Mouse (Mus musculus): Measurements from ENCODE around the gene Coro6. TPM values are rescaled to one million over a fixed set of nuclear protein-coding genes. Genes with fewer than 3 reads are reported as not detected.

Coro6 gene
- total and polyA plus RNA-seq, 3 experiments, result 0.04 to 0.18 TPM; not detected in 1

DNA sequence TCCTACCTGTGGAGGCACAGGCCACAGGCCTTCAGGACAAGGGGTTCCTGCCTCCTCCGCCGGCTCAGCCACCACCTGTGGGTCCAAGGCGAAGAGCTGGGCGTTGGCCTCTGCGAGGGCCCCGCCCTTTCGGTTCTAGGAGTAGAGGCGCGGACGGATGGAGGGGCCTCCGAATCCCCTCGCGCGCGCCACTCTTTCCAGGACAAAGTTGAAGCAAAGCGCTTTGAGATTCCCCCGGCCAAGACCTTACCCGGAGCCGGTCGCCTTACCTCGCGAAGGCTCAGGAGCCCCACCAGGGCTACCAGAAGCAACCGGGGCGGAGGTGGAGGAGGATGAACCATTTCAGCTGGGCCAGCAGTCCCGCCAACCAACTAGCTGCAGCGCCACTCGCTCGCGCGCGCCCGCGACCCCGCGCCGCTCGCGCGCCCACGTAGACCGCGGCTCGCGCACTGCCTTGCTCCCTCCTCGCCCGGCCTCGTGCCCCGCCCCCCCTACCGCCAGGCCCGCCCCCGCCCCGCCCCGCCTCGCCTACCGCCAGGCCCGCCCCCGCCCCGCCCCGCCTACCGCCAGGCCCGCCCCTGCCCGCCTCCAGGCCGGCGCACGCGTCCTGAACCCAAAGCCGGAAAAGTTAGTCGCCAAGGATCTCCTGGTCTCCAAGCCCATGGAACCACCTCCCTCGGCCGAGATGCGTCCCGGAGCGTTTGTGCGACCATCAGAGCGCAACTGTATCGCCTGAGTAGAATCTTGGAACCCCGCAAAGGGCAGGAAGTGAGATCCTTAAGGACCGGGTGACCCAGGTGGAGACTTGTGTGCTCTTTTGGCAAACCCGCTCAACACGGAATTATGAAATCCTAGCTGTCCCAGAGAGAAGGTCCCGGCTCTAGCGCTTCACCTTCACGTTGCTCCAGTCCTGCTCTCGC lies 50.9 kb downstream of the Coro6 start:
- Histone ChIP-seq H3K4me1 (ENCODE audit: control insufficient read depth in 1 of 2, insufficient read depth in 2 of 2, low read length in 2 of 2) (peaks cover 2 to 21% of the 10 kb centered on the region in 2 experiments; a peak in 3 of 4 replicates), H3K79me2 (ENCODE audit: control insufficient read depth, insufficient read depth, low read length, poor library complexity) (peaks cover 2% of the 10 kb centered on the region; the same call in 1 of the 2 replicates), H3K4me3 (ENCODE audit: control insufficient read depth in 1 of 2, insufficient read depth in 1 of 2, low read depth in 2 of 2, low read length in 2 of 2) (peak overlapping the region; percentile 86 to 99), H3K9ac (ENCODE audit: control insufficient read depth, low read depth, low read length, poor library complexity, severe bottlenecking) (peak overlapping the region; percentile 84), H3K27ac (ENCODE audit: control insufficient read depth, low read depth, low read length) (peak overlapping the region; percentile 43), H3K9me3 (replicated peaks; ENCODE audit: insufficient read depth, low read length) (no peaks in the 10 kb centered on the region), H3K27me3 (ENCODE audit: control insufficient read depth in 1 of 2, insufficient read depth in 2 of 2, low read length in 2 of 2) (no peaks in the 10 kb centered on the region), H3K36me3 (ENCODE audit: control insufficient read depth in 1 of 2, insufficient read depth in 2 of 2, low read length in 2 of 2) (peaks cover 0 to 8% of the 10 kb centered on the region in 2 experiments; a peak in 2 of 4 replicates)
- DNase-seq (ENCODE audit: low read depth, low spot score), result peak; percentile 94
- peak; percentile 73 for TF ChIP-seq SIN3A (IDR thresholded peaks at IDR 0.05; ENCODE audit: low read length)
- no peak for TF ChIP-seq ZNF384 (IDR thresholded peaks at IDR 0.05; ENCODE audit: low read depth, low read length)
- TF ChIP-seq TAL1 (IDR thresholded peaks at IDR 0.05; ENCODE audit: low read length), result no peak
- no peak for TF ChIP-seq SMC3 (IDR thresholded peaks at IDR 0.05; ENCODE audit: low read depth, low read length)
- TF ChIP-seq ZMIZ1 (IDR thresholded peaks at IDR 0.05; ENCODE audit: low read depth, low read length), result peak; percentile 82
- TF ChIP-seq CHD1 (IDR thresholded peaks at IDR 0.05; ENCODE audit: low read depth, low read length), result peak; percentile 79; the same call in 1 of the 2 replicates
- peak; percentile 50 for TF ChIP-seq MYC (IDR thresholded peaks at IDR 0.05; ENCODE audit: low read depth, low read length)
- TF ChIP-seq POLR2A (IDR thresholded peaks at IDR 0.05; ENCODE audit: control insufficient read depth in 1 of 2, insufficient read depth in 1 of 2, low read depth in 1 of 2, low read length in 2 of 2, poor library complexity in 1 of 2), result peak; percentile 51 to 88; a peak in 3 of 4 replicates
- peak; percentile 91 for TF ChIP-seq POLR2AphosphoS2 (IDR thresholded peaks at IDR 0.05; ENCODE audit: low read length)
- TF ChIP-seq EP300 (IDR thresholded peaks at IDR 0.05; ENCODE audit: low read depth in 1 of 2, low read length in 2 of 2), result 0 out of 4 replicates have a peak, but pooled peaks of 1 of the 2 experiments have one; percentile 0
- peak; percentile 71; the same call in 1 of the 2 replicates for TF ChIP-seq MXI1 (IDR thresholded peaks at IDR 0.05; ENCODE audit: low read depth, low read length)
- TF ChIP-seq TBP (IDR thresholded peaks at IDR 0.05; ENCODE audit: low read depth, low read length), result peak; percentile 24; the same call in 1 of the 2 replicates
- peak; percentile 84 for TF ChIP-seq NELFE (IDR thresholded peaks at IDR 0.05; ENCODE audit: low read depth, low read length)
- TF ChIP-seq E2F4 (IDR thresholded peaks at IDR 0.05; ENCODE audit: borderline replicate concordance, low read depth, low read length), result no peak
- no peak for TF ChIP-seq KAT2A (conservative IDR thresholded peaks at IDR 0.05; ENCODE audit: low read depth, low read length)
- peak; percentile 77 for TF ChIP-seq NRF1 (IDR thresholded peaks at IDR 0.05; ENCODE audit: insufficient read depth, low read depth, low read length, poor library complexity, severe bottlenecking)
- peak; percentile 60; the same call in 1 of the 2 replicates for TF ChIP-seq ELF1 (IDR thresholded peaks at IDR 0.05; ENCODE audit: low read depth, low read length)
- peak; percentile 31; the same call in 1 of the 2 replicates for TF ChIP-seq TCF12 (IDR thresholded peaks at IDR 0.05; ENCODE audit: low read depth, low read length)
- TF ChIP-seq MEF2A (IDR thresholded peaks at IDR 0.05; ENCODE audit: extremely low read depth, insufficient replicate concordance, low read depth, low read length, poor library complexity, severe bottlenecking), result no peak
- peak; percentile 1; the same call in 1 of the 2 replicates for TF ChIP-seq USF1 (IDR thresholded peaks at IDR 0.05; ENCODE audit: low read depth, low read length)
- TF ChIP-seq USF2 (IDR thresholded peaks at IDR 0.05; ENCODE audit: borderline replicate concordance in 1 of 2, insufficient read depth in 1 of 2, low read depth in 1 of 2, low read length in 2 of 2), result no peak
- TF ChIP-seq UBTF (IDR thresholded peaks at IDR 0.05; ENCODE audit: borderline replicate concordance, insufficient read depth, low read depth, low read length), result 0 out of 2 replicates have a peak, but pooled peaks have one; percentile 57
